Mouse (Mus musculus) testis, postnatal 10 days (tissue): ENCODE data around the gene Pcyt1a.
A peak's percentile ranks its signal among the peaks of the same experiment; 100 is the strongest.

Source experiments
- DNase-seq: peaks from one replicate; pipeline ENCODE4 v3.0.0; 2021; ENCODE audit warnings: low spot score

Pcyt1a gene

GRCm38 (mm10) chr16:32510399-32511337 lies 79.9 kb downstream of the Pcyt1a start:
- DNase-seq = no peak

- no peak for DNase-seq
Measured at GRCm38 (mm10) chr16:32511338-32511734, 80.6 kb downstream of the Pcyt1a start.

GRCm38 (mm10) chr16:32511827-32512490 lies 81.2 kb downstream of the Pcyt1a start:
- DNase-seq = no peak

- DNase-seq = no peak
Measured at GRCm38 (mm10) chr16:32512921-32513320, 82.2 kb downstream of the Pcyt1a start.

- DNase-seq = no peak
Measured at GRCm38 (mm10) chr16:32513401-32513800, 82.7 kb downstream of the Pcyt1a start.

GRCm38 (mm10) chr16:32513948-32514347 lies 83.2 kb downstream of the Pcyt1a start:
- DNase-seq = no peak

GRCm38 (mm10) chr16:32516006-32516962 lies 85.6 kb downstream of the Pcyt1a start:
- DNase-seq = no peak

GRCm38 (mm10) chr16:32517785-32518481 lies 87.2 kb downstream of the Pcyt1a start:
- no peak for DNase-seq

GRCm38 (mm10) chr16:32519656-32520371 lies 89.1 kb downstream of the Pcyt1a start:
- no peak for DNase-seq

- no peak for DNase-seq
Measured at GRCm38 (mm10) chr16:32520372-32520748, 89.6 kb downstream of the Pcyt1a start.

GRCm38 (mm10) chr16:32522578-32523194 lies 92.0 kb downstream of the Pcyt1a start:
- DNase-seq = no peak

- DNase-seq = peak; percentile 69
Measured at GRCm38 (mm10) chr16:32523462-32524243, 92.9 kb downstream of the Pcyt1a start.

- no peak for DNase-seq
Measured at GRCm38 (mm10) chr16:32524244-32524615, 93.5 kb downstream of the Pcyt1a start.
